Mouse (Mus musculus) macrophage (primary cell): ENCODE data around the gene Trip13. TPM values are rescaled to one million over a fixed set of nuclear protein-coding genes. Genes with fewer than 3 reads are reported as not detected.

Experiments
- polyA plus RNA-seq: library from polyadenylated mRNA; stranded (reverse); fragments of 250-400 nt; gene quantifications from 3 replicates; pipeline ENCODE4 v1.2.4, GENCODE M21; 2018; ENCODE audit warnings: inconsistent platforms

The Trip13 gene
- polyA plus RNA-seq, 1 experiment from 2014 or later: 5.6 TPM

Other genes starting within 250 kb of the Trip13 start
- gene Slc6a19, start 232.9 kb downstream of the Trip13 start, polyA plus RNA-seq: 0.06 to 0.17 TPM (median 0.09 TPM) in 3 replicates
- 20.1 to 50.4 TPM (median 26.2 TPM) in 3 replicates for gene Slc12a7, start 204.7 kb downstream of the Trip13 start, polyA plus RNA-seq
- gene Nkd2, start 90.2 kb downstream of the Trip13 start, polyA plus RNA-seq: not detected in 3 replicates
- gene Brd9, start within 50 bp of the Trip13 start, polyA plus RNA-seq: 17.1 to 28.6 TPM (median 23.0 TPM) in 3 replicates
- not detected in 3 replicates for gene Zdhhc11, start 26.1 kb upstream of the Trip13 start, polyA plus RNA-seq
- 0.03 to 0.07 TPM in 2 of 3 replicates, not detected in the other for gene Tppp, start 71.6 kb upstream of the Trip13 start, polyA plus RNA-seq
- gene Cep72, start 124.5 kb upstream of the Trip13 start, polyA plus RNA-seq: 1.00 to 3.6 TPM (median 1.8 TPM) in 3 replicates
- gene Slc9a3, start 183.7 kb upstream of the Trip13 start, polyA plus RNA-seq: not detected in 3 replicates